Mouse (Mus musculus): ENCODE measurements at regions not wholly inside any gene's neighbourhood (a gene's known extent, or its start where the extent isn't known, plus 50 kb on each side); places are given as distances from the start of the nearest gene placed in this dataset.

DNA sequence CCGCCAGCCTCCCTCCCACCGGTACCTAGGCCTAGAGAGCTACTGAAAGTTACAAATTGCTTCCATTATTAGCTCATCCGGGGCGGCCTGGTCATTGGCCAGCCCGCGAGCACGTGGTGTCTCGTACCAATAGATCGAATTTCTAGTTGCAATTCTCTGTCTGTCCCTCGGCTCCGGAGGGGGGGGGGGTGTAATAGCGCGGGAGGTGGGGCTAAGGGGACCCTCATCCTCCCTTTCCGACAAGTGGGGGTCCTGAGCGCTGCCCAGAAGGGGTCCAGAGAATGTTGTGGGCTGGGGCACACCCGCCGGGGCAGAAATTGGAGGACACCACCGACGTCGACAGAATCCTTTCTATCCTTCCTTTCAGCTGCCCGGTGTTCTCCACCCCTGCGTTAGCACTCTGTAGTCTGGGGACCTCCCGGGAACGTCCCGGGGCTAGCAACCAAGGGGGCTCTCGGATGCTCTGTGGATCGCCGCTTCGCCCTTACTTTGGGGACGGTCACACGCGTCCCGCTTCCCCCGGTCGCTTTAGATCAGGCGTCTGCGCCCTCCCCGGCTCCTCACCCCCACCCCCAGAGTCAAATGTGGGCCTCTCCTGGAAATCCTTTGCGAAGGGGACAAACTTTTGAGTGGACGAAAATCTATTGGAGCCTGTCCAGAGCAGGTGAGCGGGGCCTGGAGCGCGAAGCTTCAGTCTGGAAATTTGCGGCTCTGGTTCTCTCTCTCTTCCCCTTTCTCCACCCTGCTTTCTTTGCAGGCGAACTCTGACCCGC is 64.6 kb downstream of the Smug1 start:
- DNase-seq (ENCODE audit: low spot score in 2 of 2): no peak

- no peak for DNase-seq (ENCODE audit: low spot score in 2 of 2)
Observed at GRCm38 (mm10) chr15:103100121-103100520, 66.8 kb downstream of the Smug1 start.

GRCm38 (mm10) chr15:103094457-103094856 is 72.4 kb downstream of the Smug1 start:
- DNase-seq (ENCODE audit: low spot score in 2 of 2): no peak

GRCm38 (mm10) chr15:103093655-103094054 is 73.2 kb downstream of the Smug1 start:
- no peak for DNase-seq (ENCODE audit: low spot score in 2 of 2)

- no peak for DNase-seq (ENCODE audit: low spot score in 2 of 2)
Observed at GRCm38 (mm10) chr15:103092496-103092895, 73.8 kb downstream of the Hoxc4 start.

DNA sequence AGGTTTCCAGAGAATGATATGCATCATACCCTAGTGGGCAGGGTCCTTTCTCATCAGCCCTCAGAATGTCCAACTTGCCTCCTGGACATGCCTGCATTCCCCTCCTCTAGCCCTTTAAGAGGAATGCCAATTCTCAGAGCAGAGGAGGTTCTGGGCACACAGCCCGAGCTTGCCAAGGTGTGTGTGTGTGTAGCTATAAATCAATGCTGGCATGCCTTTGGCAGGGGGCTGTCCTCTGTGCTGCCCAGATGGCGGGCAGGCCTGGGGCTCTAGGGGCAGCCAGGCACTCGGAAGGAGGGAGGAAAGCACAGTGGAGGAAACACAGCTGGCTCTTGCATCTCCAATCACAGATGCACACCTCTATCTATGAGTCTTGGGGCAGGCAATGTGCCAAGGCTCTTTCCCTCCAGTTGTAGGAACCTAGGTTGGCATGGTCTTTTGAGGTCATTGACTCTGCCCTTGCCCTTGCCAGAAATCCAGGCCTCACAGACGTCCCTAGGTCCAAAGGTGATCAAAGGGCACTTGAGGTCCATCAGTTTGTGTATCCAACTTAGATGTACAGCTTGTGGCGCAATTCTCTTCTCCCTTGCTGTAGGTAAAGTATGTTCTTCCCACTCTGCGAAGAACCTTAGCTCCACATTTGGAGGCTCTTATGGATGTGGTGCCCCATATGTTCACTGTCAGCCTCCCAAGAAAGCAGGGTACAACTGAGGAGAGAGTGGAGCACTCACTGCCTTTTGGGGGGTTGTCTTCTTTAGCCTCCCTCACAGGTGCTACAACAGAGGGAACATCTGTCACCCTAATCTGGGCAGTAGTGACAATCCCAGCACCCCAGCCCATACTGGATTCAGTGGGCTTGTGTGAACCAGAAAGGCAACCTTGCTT is 71.8 kb downstream of the Hoxc4 start:
- no peak for DNase-seq (ENCODE audit: low spot score in 2 of 2)

GRCm38 (mm10) chr15:103089852-103090251 is 71.1 kb downstream of the Hoxc4 start:
- DNase-seq (ENCODE audit: low spot score in 2 of 2): no peak

DNA sequence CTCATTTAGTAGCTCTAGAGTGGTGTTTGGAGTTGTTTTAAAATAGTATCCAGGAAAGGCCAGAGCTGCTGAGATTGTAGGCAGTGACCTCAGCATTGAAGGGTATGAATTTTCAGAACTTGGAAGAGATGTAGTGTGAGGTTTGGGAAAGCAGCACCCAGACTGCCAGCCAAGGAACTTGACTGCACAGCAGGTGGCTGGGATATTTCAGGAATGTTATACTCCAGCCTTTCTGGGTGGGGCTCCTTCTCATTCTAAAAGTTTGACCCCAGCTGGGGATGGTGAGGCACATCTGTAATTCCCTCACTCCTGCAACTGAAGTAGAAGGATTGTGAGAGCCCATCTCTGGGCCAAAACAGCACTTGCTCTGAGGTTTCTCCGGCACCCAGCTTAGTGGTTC is 70.7 kb downstream of the Hoxc4 start:
- DNase-seq (ENCODE audit: low spot score in 2 of 2): no peak

GRCm38 (mm10) chr15:103087204-103087603 is 68.5 kb downstream of the Hoxc4 start:
- DNase-seq (ENCODE audit: low spot score in 2 of 2): peak; percentile 29 to 46

DNA sequence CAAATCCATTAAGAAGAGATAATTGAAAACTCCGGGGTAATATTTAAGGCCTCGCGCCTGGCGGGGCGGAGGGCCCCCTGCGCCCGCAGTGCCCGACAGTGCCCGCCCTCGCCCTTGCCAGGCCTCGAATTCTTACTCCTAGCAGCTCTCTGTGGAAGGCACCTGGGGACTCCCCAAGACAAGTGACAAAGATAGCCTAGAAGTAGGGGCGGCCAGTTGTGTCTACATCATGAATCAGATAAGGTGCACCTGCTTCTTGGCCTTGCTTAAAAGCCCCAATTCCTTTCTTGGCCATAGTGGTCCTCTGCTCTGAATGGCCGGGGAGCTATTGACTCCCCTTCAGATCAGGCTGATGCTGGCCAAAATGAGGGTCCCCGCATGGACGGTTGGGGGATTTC is 67.9 kb downstream of the Hoxc4 start:
- no peak for DNase-seq (ENCODE audit: low spot score in 2 of 2)

Data from adrenal gland, postnatal 4 days (tissue).